Mouse (Mus musculus) testis, postnatal 14 days (tissue): ENCODE results near the gene Cysltr1.

Source experiments
- DNase-seq: peaks from one replicate; pipeline ENCODE4 v3.0.0; 2021; ENCODE audit warnings: low spot score

Cysltr1 gene

GRCm38 (mm10) chrX:106603386-106603785, at the start of gene Cysltr1:
Cysltr1 (minus strand) TSS chrX:106603679.
- DNase-seq: no peak

- no peak for DNase-seq
Measured at GRCm38 (mm10) chrX:106634799-106635541, 31.5 kb upstream of the Cysltr1 start.

GRCm38 (mm10) chrX:106633543-106633942, 30.1 kb upstream of the Cysltr1 start:
- no peak for DNase-seq

GRCm38 (mm10) chrX:106628514-106628913, 25.0 kb upstream of the Cysltr1 start:
- no peak for DNase-seq

- DNase-seq: no peak
Measured at GRCm38 (mm10) chrX:106623667-106624066, 20.2 kb upstream of the Cysltr1 start.

GRCm38 (mm10) chrX:106622512-106622911, 19.0 kb upstream of the Cysltr1 start:
- no peak for DNase-seq

- no peak for DNase-seq
Measured at GRCm38 (mm10) chrX:106602574-106603258, 763 bp downstream of the Cysltr1 start.

GRCm38 (mm10) chrX:106595904-106596303, 7.6 kb downstream of the Cysltr1 start:
- DNase-seq: no peak

- DNase-seq: no peak
Measured at GRCm38 (mm10) chrX:106593914-106594313, 9.6 kb downstream of the Cysltr1 start.

GRCm38 (mm10) chrX:106582886-106583285, 20.6 kb downstream of the Cysltr1 start, which contains the start of gene Gm5127:
Gm5127 (plus strand) TSS chrX:106583186.
- DNase-seq: no peak

GRCm38 (mm10) chrX:106582197-106582596, 21.3 kb downstream of the Cysltr1 start:
- DNase-seq: no peak

GRCm38 (mm10) chrX:106580410-106580809, 23.1 kb downstream of the Cysltr1 start:
- DNase-seq: no peak

- no peak for DNase-seq
Measured at GRCm38 (mm10) chrX:106578966-106579365, 24.5 kb downstream of the Cysltr1 start.

- DNase-seq: no peak
Measured at GRCm38 (mm10) chrX:106555457-106555856, 48.0 kb downstream of the Cysltr1 start.

- no peak for DNase-seq
Measured at GRCm38 (mm10) chrX:106536359-106536758, 67.1 kb downstream of the Cysltr1 start.
